Mouse (Mus musculus) kidney, postnatal 0 days (tissue): ENCODE measurements around the gene Cdk6. TPM values are rescaled to one million over a fixed set of nuclear protein-coding genes. Genes with fewer than 3 reads are reported as not detected.

Experiments
- ATAC-seq: fragments of 200-750 bp; cut with Nextera tagmentation; replicated peaks from 2 replicates; pipeline ENCODE4 v1.8.0; 2017; ENCODE audit warnings: low read depth, moderate number of reproducible peaks, moderate TSS enrichment, moderate library complexity; ENCODE audit not compliant: low FRiP score
- DNase-seq: peaks from one replicate; pipeline ENCODE4 v3.0.0-alpha.2; 2016; ENCODE audit warnings: low spot score
- H3K27ac ChIP-seq: fragments of 300-500 bp; sonication (generic); 2 replicates; pipeline ENCODE4 v1.5.1; 2014; ENCODE audit warnings: mild to moderate bottlenecking
- H3K27me3 ChIP-seq: fragments of 300-500 bp; sonication (generic); 2 replicates; pipeline ENCODE4 v1.6.1; 2014; ENCODE audit warnings: low read length, mixed read lengths; ENCODE audit not compliant: insufficient read depth
- H3K36me3 ChIP-seq: fragments of 300-500 bp; sonication (generic); 2 replicates; pipeline ENCODE4 v1.6.1; 2014; ENCODE audit warnings: low read length, mixed read lengths; ENCODE audit not compliant: insufficient read depth
- H3K4me1 ChIP-seq: fragments of 300-500 bp; sonication (generic); replicated peaks from 2 replicates; pipeline ENCODE4 v1.6.1; 2014; ENCODE audit warnings: antibody characterized with exemption, low read length, mixed read lengths; ENCODE audit not compliant: insufficient read depth
- H3K4me2 ChIP-seq: fragments of 300-500 bp; sonication (generic); 2 replicates; pipeline ENCODE4 v1.6.1; 2014; ENCODE audit warnings: mild to moderate bottlenecking, low read length, moderate library complexity, mixed read lengths
- H3K4me3 ChIP-seq: fragments of 300-500 bp; sonication (generic); replicated peaks from 2 replicates; pipeline ENCODE4 v1.5.1; 2014; ENCODE audit warnings: low read depth, low read length
- H3K9ac ChIP-seq: fragments of 300-500 bp; sonication (generic); 2 replicates; pipeline ENCODE4 v1.6.1; 2014; ENCODE audit warnings: low read depth, low read length
- H3K9me3 ChIP-seq: fragments of 300-500 bp; sonication (generic); replicated peaks from 2 replicates; pipeline ENCODE4 v1.6.1; 2016; ENCODE audit warnings: low read length, inconsistent platforms, mixed read lengths
- CTCF ChIP-seq: IDR thresholded peaks from 2 replicates; pipeline ENCODE4 v1.5.1; 2016; ENCODE audit warnings: antibody characterized with exemption, low read depth, mild to moderate bottlenecking, moderate library complexity
- WGBS: fragments of 180-500 bp; shearing (Covaris S2); extraction: QIAGEN DNeasy Blood & Tissue Kit; methylation state at CpG from one replicate; pipeline ENCODE4 v1.1.7; 2014; 5-methylcytosine and 5-hydroxymethylcytosine counted together
- polyA plus RNA-seq: library from polyadenylated mRNA; unstranded; fragments of >200 nt; fragmentation: Nextera tagmentation; extraction: Ambion mirVana; gene quantifications from 2 replicates; pipeline ENCODE4 v1.2.1, GENCODE M21; 2015

Cdk6 gene
- polyA plus RNA-seq, 1 experiment from 2014 or later = 20.1 TPM

DNA sequence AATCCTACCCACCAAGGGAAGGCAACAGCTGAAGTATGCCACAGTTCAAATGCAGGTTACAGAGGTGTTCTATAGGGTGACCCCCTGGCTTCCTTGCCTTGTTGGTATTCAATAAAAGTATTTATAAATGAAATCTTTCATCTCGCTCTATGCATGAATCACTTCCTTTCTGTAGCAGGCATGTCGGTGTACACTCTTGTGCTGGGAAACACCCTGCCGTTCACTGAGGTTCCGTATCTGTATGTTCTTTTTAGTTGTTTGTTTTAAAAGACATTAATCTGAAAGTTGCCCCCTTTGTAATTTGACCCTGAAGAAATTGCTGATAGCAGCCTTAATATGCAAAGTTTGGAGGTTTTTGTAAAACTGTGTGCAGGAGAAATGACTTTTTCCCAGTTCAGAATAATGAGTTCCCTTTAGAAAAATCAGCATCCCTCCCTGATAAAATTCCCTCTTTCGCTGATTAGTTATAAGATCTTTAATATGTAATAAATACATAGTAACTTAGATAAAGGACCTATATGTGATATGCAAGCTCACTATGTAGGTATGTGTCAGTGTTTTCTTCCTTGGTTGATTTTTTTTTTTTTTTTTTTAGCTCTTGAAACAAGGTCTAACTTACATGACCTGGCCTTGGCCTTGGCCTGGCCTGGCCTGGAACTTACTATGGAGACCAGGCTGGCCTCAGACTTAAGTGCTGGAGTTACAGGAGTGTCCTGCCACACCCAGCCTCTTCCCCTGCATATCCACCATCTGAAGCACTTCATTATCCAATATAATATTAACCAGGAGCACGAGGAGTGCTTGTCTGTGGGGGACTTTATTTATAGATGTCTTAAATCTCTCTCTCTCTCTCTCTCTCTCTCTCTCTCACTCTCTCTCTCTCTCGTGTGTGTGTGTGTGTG is 167.4 kb downstream of the Cdk6 start:
- Histone ChIP-seq H3K36me3 (no peaks in the 10 kb centered on the region), H3K27me3 (no peaks in the 10 kb centered on the region), H3K9me3 (no peaks in the 10 kb centered on the region), H3K27ac (no peak overlapping the region), H3K4me2 (no peak overlapping the region), H3K4me3 (no peak overlapping the region), H3K4me1 (no peaks in the 10 kb centered on the region), H3K9ac (no peak overlapping the region)
- DNase-seq (no peak), ATAC-seq (no peak)
- 47% methylated on average over 7 of the region's 7 CpGs for WGBS
- no peak for TF ChIP-seq CTCF

DNA sequence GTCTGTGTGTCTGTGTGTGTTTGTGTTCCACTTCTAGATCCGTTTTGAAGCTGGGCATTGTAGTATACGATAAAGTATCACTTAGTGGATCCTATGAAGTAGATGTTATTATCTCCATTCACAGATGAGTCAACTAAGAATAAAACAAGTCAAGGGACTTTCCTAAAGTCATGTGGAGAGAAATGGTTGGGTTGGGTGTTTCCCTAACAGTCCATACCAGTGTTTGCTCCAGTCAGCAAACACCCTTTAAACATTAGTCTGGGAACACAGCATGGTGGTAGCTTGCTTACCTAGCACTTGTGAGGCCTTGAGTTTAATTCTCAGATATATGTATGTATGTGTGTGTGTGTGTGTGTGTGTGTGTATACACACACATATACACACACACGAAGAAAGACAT is 168.2 kb downstream of the Cdk6 start:
- no peaks in the 10 kb centered on the region for H3K36me3 ChIP-seq
- H3K4me1 ChIP-seq = no peaks in the 10 kb centered on the region
- no peak overlapping the region for H3K9ac ChIP-seq
- no peaks in the 10 kb centered on the region for H3K9me3 ChIP-seq
- TF ChIP-seq CTCF = no peak
- H3K4me3 ChIP-seq = no peak overlapping the region
- H3K27me3 ChIP-seq = no peaks in the 10 kb centered on the region
- no peak overlapping the region for H3K4me2 ChIP-seq
- DNase-seq (no peak), ATAC-seq (no peak)
- no peak overlapping the region for H3K27ac ChIP-seq
- WGBS = 86% methylated on average over 3 of the region's 3 CpGs

DNA sequence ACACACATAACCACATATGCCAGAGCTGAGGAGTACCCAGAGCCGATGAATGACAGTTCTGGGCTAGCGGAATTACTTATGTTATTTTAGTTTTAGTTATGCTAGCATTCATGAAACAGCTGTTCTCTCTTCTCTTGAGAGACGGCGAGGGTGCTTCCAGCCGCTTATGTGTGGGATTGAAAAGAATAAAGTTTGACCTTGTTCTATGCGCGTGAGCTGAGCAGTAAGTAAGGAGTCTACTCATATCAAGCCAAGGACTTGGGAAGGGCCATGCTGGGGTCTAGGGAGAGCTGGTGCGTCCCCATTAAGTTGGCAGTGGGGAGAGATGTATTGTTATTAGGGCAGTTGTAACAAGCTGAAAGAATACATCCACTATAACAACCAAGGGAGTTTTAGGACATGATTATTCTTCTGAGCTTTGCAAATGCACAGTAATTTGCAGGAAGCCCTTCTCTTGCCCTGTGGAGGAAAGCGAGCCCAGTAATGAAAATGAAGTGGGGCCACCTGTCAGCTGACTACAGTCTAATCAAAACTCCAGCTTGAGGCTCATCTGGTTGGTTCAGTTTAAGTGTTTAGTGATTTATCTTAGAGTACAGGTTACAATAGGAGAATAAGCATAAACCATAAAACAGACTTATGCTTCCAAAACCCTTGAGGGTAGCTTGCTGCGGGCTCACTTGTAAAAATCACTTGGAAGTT is 170.0 kb downstream of the Cdk6 start:
- WGBS = 63% methylated on average over 10 of the region's 10 CpGs
- DNase-seq (no peak), ATAC-seq (no peak)
- H3K9me3 ChIP-seq = no peaks in the 10 kb centered on the region
- H3K27me3 ChIP-seq = no peaks in the 10 kb centered on the region
- H3K4me1 ChIP-seq = no peaks in the 10 kb centered on the region
- no peaks in the 10 kb centered on the region for H3K36me3 ChIP-seq
- no peak overlapping the region for H3K27ac ChIP-seq
- TF ChIP-seq CTCF = no peak
- H3K4me3 ChIP-seq = no peak overlapping the region
- no peak overlapping the region for H3K9ac ChIP-seq
- H3K4me2 ChIP-seq = no peak overlapping the region

DNA sequence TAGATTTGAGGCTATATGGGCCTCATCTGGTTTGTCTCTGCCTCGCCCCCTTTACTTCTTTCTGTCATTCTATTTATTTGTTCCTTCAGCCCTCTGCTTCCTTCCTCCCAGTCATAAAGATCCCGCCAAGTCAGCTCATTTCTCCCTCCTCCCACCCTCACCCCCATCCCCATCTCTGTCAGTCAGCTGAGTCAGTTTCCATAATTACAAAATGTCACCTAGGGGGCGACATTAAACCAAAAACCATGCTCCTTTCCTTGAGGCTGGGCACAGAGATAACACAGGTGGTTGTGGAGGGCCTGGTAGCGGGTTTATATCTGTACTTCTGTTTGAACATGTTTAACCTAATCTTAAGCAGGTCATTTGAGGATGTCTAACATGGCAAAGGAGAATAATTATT is 171.3 kb downstream of the Cdk6 start:
- TF ChIP-seq CTCF = peak; percentile 48
- Histone ChIP-seq H3K9ac (no peak overlapping the region), H3K36me3 (no peaks in the 10 kb centered on the region), H3K27me3 (no peaks in the 10 kb centered on the region), H3K4me2 (no peak overlapping the region), H3K27ac (no peak overlapping the region), H3K9me3 (no peaks in the 10 kb centered on the region), H3K4me1 (no peaks in the 10 kb centered on the region), H3K4me3 (no peak overlapping the region)
- DNase-seq (no peak), ATAC-seq (no peak)
- WGBS = 54% methylated on average over 4 of the region's 4 CpGs

DNA sequence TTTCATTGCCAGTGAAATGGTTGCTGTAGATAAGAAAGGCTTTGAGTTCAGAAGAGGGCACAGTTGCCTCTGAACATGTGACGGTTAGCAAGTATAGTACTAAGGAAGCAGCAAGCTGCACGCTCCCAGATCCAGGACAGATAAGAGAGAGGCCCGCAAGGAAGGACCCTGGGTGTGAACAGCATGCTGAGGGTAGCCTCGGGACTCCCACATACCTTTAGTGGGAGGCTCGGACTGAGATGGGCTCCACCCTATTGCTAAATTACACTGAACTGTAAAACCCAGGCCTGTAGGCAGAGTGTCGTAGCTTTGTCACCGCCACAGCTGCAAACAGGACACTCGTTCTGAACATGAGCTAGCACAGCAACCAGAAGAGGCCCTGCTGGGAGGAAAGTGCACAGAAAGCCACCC is 173.6 kb downstream of the Cdk6 start:
- TF ChIP-seq CTCF = no peak
- no peak overlapping the region for H3K4me2 ChIP-seq
- H3K4me3 ChIP-seq = no peak overlapping the region
- H3K27ac ChIP-seq = no peak overlapping the region
- H3K9ac ChIP-seq = no peak overlapping the region
- no peak for DNase-seq
- 42% methylated on average over 8 of the region's 8 CpGs for WGBS
- H3K36me3 ChIP-seq = no peaks in the 10 kb centered on the region
- H3K4me1 ChIP-seq = no peaks in the 10 kb centered on the region
- ATAC-seq = no peak; the same call in 1 of the 2 replicates
- H3K9me3 ChIP-seq = no peaks in the 10 kb centered on the region
- no peaks in the 10 kb centered on the region for H3K27me3 ChIP-seq

DNA sequence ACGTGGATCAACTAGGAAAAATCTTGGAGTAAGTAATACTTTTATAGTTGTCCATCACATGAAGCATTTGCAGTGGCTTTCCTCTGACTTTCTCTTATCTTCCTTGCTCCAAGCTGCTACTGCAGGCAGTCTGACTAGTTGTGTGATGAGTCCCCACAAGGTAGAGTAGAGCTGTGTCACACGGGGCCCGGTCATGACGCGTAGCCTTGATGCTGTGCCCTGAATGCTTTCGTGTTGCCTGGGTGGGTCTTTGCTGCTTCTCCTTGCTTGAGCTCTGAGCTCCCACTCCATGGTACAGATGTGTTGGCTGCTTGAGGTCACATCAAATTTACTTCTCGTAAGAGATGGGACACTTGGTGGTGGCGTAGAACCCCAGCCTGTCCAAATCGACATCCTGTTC is 174.2 kb downstream of the Cdk6 start:
- no peaks in the 10 kb centered on the region for H3K27me3 ChIP-seq
- no peaks in the 10 kb centered on the region for H3K4me1 ChIP-seq
- no peak overlapping the region for H3K4me3 ChIP-seq
- ATAC-seq (no peak), DNase-seq (no peak)
- TF ChIP-seq CTCF = no peak
- no peaks in the 10 kb centered on the region for H3K36me3 ChIP-seq
- no peaks in the 10 kb centered on the region for H3K9me3 ChIP-seq
- no peak overlapping the region for H3K4me2 ChIP-seq
- 91% methylated on average over 9 of the region's 9 CpGs for WGBS
- no peak overlapping the region for H3K9ac ChIP-seq
- H3K27ac ChIP-seq = no peak overlapping the region
